Mouse (Mus musculus) embryonic stem cell, embryonic (primary cell): ENCODE data around the gene Psme4.

Source experiments
- CTCF ChIA-PET, 4 experiments: fragments of 300-600 bp in 2 of 4; fragments of 350-600 bp in 2 of 4; sonication (Branson Sonifier 250); formaldehyde crosslinking; loops; one replicate each; lab custom pipeline; 2022; ENCODE audit warnings: inconsistent platforms in 2 of 4; lab: Charles Lee
- POLR2A ChIA-PET, 4 experiments: fragments of 300-600 bp in 2 of 4; fragments of 350-600 bp in 2 of 4; sonication (Branson Sonifier 250); formaldehyde crosslinking; loops; one replicate each; lab custom pipeline; 2022; ENCODE audit warnings: antibody characterized with exemption in 4 of 4, inconsistent platforms in 1 of 4; lab: Charles Lee

The Psme4 gene

GRCm38 (mm10) chr11:30772777-30773417 is 1.4 kb downstream of the Psme4 start:
- CTCF ChIA-PET: interaction anchor here in 1 of 4 experiments (1.0 kb wide), 1 partner anchor 17 kb away, joined by 3 read pairs; no protein-coding TSS in a partner anchor

GRCm38 (mm10) chr11:30774638-30775037 is 3.1 kb downstream of the Psme4 start:
- POLR2A ChIA-PET: no interaction called here
- CTCF ChIA-PET: no interaction called here

More at GRCm38 (mm10) chr11:30772777-30773417, 1.4 kb downstream of the Psme4 start:
- POLR2A ChIA-PET: interaction anchor here (0.5 to 7.1 kb wide), 35 partner anchors 9 to 597 kb away, joined by 3 to 72 read pairs (median 5); partner anchors contain the start of genes 4930505A04Rik (in 1 of the 4), Chac2 (in 1 of the 4) and Stc2 (in 1 of the 4)

- ChIA-PET POLR2A (interaction anchor here in 3 of 4 experiments (0.8 to 3.9 kb wide), 6 partner anchors 8 to 27 kb away, joined by 3 to 28 read pairs (median 4); no protein-coding TSS in a partner anchor), CTCF (interaction anchor here in 1 of 4 experiments (0.8 kb wide), 1 partner anchor 599 kb away, joined by 3 read pairs; no protein-coding TSS in a partner anchor)
Measured at GRCm38 (mm10) chr11:30777498-30777897, 6.0 kb downstream of the Psme4 start.

- POLR2A ChIA-PET: interaction anchor here in 2 of 4 experiments (0.6 to 1.3 kb wide), 3 partner anchors 9 to 68 kb away, joined by 3 to 6 read pairs (median 3); partner anchors contain the start of gene Psme4 (in 1 of the 2)
- CTCF ChIA-PET: no interaction called here
Measured at GRCm38 (mm10) chr11:30780893-30781292, 9.4 kb downstream of the Psme4 start.

DNA sequence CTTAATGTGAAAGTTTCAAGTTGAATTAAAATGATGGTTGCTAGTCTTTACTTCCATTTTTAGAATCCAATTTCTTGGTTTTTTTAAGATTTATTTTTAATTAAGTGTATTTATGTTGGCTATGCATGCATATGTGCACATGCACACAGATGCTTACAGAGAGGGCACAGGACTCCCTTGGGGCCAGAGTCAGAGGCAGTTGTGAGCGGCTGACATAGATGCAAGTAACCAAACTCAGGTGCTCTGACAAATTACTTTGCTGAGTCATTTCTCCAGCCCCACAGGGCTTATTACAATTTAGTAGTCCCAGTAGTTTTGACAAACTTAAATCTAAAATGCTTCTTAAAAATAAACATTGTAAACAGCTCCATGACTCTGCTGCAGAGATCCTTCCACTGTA is 10.1 kb downstream of the Psme4 start:
- POLR2A ChIA-PET: interaction anchor here in 1 of 4 experiments (1.2 to 1.3 kb wide), 2 partner anchors 10 to 31 kb away, joined by 4 to 6 read pairs; partner anchors contain the start of gene Psme4
- CTCF ChIA-PET: no interaction called here

- CTCF ChIA-PET: no interaction called here
Measured at GRCm38 (mm10) chr11:30785497-30785896, 14.0 kb downstream of the Psme4 start.

GRCm38 (mm10) chr11:30786230-30786983 is 14.9 kb downstream of the Psme4 start:
- CTCF ChIA-PET: no interaction called here
- POLR2A ChIA-PET: interaction anchor here in 3 of 4 experiments (0.9 to 6.5 kb wide), 14 partner anchors 11 to 588 kb away, joined by 3 to 37 read pairs (median 4); partner anchors contain the start of gene Psme4 (in 2 of the 3)

More at GRCm38 (mm10) chr11:30785497-30785896, 14.0 kb downstream of the Psme4 start:
- POLR2A ChIA-PET: interaction anchor here in 3 of 4 experiments (0.7 to 6.5 kb wide), 22 partner anchors 8 to 602 kb away, joined by 3 to 37 read pairs (median 3); partner anchors contain the start of gene Psme4 (in 3 of the 3)

GRCm38 (mm10) chr11:30792680-30793079 is 21.2 kb downstream of the Psme4 start:
- POLR2A ChIA-PET: interaction anchor here in 3 of 4 experiments (1.1 to 2.1 kb wide), 6 partner anchors 9 to 43 kb away, joined by 3 to 6 read pairs (median 5); partner anchors contain the start of gene Psme4 (in 1 of the 3)

GRCm38 (mm10) chr11:30793753-30794152 is 22.2 kb downstream of the Psme4 start:
- CTCF ChIA-PET: interaction anchor here in 1 of 4 experiments (0.6 to 0.7 kb wide), 2 partner anchors 44 to 305 kb away, joined by 3 read pairs; no protein-coding TSS in a partner anchor

More at GRCm38 (mm10) chr11:30792680-30793079, 21.2 kb downstream of the Psme4 start:
- CTCF ChIA-PET: no interaction called here

GRCm38 (mm10) chr11:30797236-30797635 is 25.7 kb downstream of the Psme4 start:
- CTCF ChIA-PET: no interaction called here
- POLR2A ChIA-PET: interaction anchor here in 3 of 4 experiments (0.7 to 2.6 kb wide), 8 partner anchors 11 to 47 kb away, joined by 3 to 9 read pairs (median 4); partner anchors contain the start of gene Psme4 (in 2 of the 3)

More at GRCm38 (mm10) chr11:30793753-30794152, 22.2 kb downstream of the Psme4 start:
- POLR2A ChIA-PET: interaction anchor here in 2 of 4 experiments (1.1 to 2.1 kb wide), 5 partner anchors 10 to 44 kb away, joined by 3 to 6 read pairs (median 5); partner anchors contain the start of gene Psme4 (in 1 of the 2)

- ChIA-PET CTCF (interaction anchor here in 2 of 4 experiments (0.7 to 1.4 kb wide), 5 partner anchors 9 to 124 kb away, joined by 3 to 5 read pairs (median 3); no protein-coding TSS in a partner anchor), POLR2A (interaction anchor here (0.6 to 2.6 kb wide), 9 partner anchors 14 to 124 kb away, joined by 3 to 7 read pairs (median 4); no protein-coding TSS in a partner anchor)
Measured at GRCm38 (mm10) chr11:30799496-30799895, 28.0 kb downstream of the Psme4 start.

DNA sequence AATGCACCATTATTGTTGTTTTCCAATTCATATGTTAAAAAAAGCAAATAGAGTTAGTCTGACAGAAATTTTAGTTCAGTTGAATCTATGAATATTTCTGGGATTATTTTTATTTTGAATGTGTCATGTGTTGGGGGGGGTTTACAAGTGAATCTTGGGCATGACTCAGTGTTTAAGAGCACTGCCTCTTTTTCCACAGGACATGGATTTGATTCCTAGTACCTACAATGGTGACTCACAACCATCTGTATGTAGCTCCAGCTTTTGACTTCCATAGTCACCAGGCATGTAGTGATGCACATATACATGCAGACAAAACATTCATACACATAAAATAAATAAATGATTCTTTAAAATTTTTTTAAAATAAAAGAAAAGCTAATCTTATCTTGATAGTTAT is 28.6 kb downstream of the Psme4 start:
- ChIA-PET CTCF (no interaction called here), POLR2A (interaction anchor here in 2 of 4 experiments (1.4 to 1.7 kb wide), 4 partner anchors 15 to 50 kb away, joined by 4 to 6 read pairs (median 4); no protein-coding TSS in a partner anchor)

DNA sequence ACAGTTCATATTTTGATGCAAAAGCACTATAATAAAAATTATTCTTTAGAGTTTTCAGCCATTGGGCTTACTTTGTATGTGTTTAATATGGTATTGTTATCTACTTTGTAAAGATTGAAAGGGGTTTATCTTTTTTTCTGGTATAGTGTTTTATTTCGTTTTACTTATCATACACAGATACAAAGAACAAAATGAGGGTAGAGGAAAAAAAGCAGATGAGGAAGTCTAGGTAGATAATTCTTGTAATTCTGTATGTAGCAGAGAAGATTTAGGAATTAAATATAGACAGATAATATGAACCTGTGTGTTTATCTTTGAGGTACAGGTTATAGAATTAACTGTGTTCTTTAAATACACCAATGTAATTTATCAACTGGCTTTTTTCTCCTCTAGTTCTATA is 30.9 kb downstream of the Psme4 start:
- ChIA-PET POLR2A (no interaction called here), CTCF (no interaction called here)

DNA sequence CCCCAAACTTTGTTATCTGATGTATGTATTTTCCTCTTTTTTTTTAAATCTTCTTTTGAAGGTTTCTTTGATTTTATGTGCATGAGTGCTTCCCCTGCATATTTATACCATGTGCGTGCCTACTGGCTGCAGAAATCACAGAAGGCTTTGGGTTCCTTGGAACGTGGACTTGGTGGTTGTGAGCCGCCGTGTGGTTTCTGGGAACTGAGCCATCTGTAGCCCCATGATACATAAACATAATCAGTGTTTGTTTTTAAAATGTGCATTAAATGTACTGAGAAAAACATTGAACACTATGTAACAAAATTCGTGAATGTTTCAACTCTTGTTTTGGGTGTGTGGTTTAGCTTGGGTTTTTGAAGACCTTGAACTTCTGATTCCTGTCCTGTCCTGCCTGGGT is 49.6 kb downstream of the Psme4 start:
- CTCF ChIA-PET: no interaction called here
- POLR2A ChIA-PET: interaction anchor here in 1 of 4 experiments (0.8 to 1.2 kb wide), 2 partner anchors 8 to 13 kb away, joined by 3 to 5 read pairs; no protein-coding TSS in a partner anchor

DNA sequence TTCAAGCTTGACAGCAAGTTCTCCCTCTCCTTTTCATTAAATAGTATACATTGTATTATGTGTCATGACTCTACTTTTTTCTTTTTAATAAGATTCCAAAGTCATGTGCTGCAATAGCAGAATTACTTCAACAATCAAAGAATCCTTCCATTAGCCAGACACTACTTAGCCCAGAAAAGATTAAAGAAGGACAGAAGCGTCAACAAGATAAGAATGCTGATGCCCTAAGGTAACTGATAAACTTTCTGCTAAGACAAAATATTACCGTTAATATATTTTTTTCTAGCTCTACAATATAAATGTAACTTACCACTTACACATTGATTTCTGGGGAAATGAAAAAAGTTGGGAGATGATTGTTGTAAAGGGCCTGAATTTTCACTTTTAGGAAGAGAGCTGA is 67.3 kb downstream of the Psme4 start:
- ChIA-PET CTCF (no interaction called here), POLR2A (interaction anchor here in 2 of 4 experiments (0.5 to 1.0 kb wide), 2 partner anchors 33 to 45 kb away, joined by 3 read pairs; no protein-coding TSS in a partner anchor)

- ChIA-PET POLR2A (no interaction called here), CTCF (no interaction called here)
Measured at GRCm38 (mm10) chr11:30844355-30844754, 72.8 kb downstream of the Psme4 start.

GRCm38 (mm10) chr11:30872425-30872824 is 100.9 kb downstream of the Psme4 start:
- CTCF ChIA-PET: no interaction called here
- POLR2A ChIA-PET: interaction anchor here in 2 of 4 experiments (0.7 to 1.4 kb wide), 3 partner anchors 8 to 22 kb away, joined by 3 read pairs; no protein-coding TSS in a partner anchor
